Mouse (Mus musculus): ENCODE measurements at regions not wholly inside any gene's neighbourhood (a gene's known extent, or its start where the extent isn't known, plus 50 kb on each side); places are given as distances from the start of the nearest gene placed in this dataset.

GRCm38 (mm10) chr9:122571001-122571400 lies 176.1 kb upstream of the Topaz1 start:
- no peaks in the 10 kb centered on the region for H3K36me3 ChIP-seq (ENCODE audit: control insufficient read depth, insufficient read depth, low read length)
- 6% methylated on average over 10 of the region's 10 CpGs for WGBS
- peaks cover 11% of the 10 kb centered on the region; the same call in 1 of the 2 replicates for H3K4me1 ChIP-seq (replicated peaks; ENCODE audit: control insufficient read depth, insufficient read depth, low read length)
- no peak overlapping the region for H3K4me2 ChIP-seq (ENCODE audit: low read length)
- no peak overlapping the region for H3K9ac ChIP-seq (ENCODE audit: low read length)
- H3K27ac ChIP-seq (ENCODE audit: low read depth): no peak overlapping the region
- no peak overlapping the region for H3K4me3 ChIP-seq (ENCODE audit: low read depth, low read length)
- peaks cover 94% of the 10 kb centered on the region for H3K27me3 ChIP-seq (replicated peaks; ENCODE audit: control insufficient read depth, insufficient read depth, low read length)
- ATAC-seq (replicated peaks; ENCODE audit: low FRiP score, low TSS enrichment, low read depth): no peak
- H3K9me3 ChIP-seq (ENCODE audit: control insufficient read depth, low read length): no peaks in the 10 kb centered on the region
- no peak for DNase-seq (ENCODE audit: low spot score)

- ATAC-seq (replicated peaks; ENCODE audit: low FRiP score, low TSS enrichment, low read depth) (no peak; the same call in 1 of the 2 replicates), DNase-seq (ENCODE audit: low spot score) (peak; percentile 57)
- Histone ChIP-seq H3K4me1 (replicated peaks; ENCODE audit: control insufficient read depth, insufficient read depth, low read length) (peaks cover 11% of the 10 kb centered on the region; the same call in 1 of the 2 replicates), H3K4me3 (ENCODE audit: low read depth, low read length) (peak overlapping the region; percentile 49), H3K9me3 (ENCODE audit: control insufficient read depth, low read length) (no peaks in the 10 kb centered on the region), H3K9ac (ENCODE audit: low read length) (no peak overlapping the region), H3K36me3 (ENCODE audit: control insufficient read depth, insufficient read depth, low read length) (no peaks in the 10 kb centered on the region), H3K27ac (ENCODE audit: low read depth) (no peak overlapping the region), H3K4me2 (ENCODE audit: low read length) (peak overlapping the region; percentile 96), H3K27me3 (replicated peaks; ENCODE audit: control insufficient read depth, insufficient read depth, low read length) (peaks cover 92% of the 10 kb centered on the region)
- WGBS: 2% methylated on average over 36 of the region's 37 CpGs
Observed at GRCm38 (mm10) chr9:122571402-122572059, 175.6 kb upstream of the Topaz1 start.

GRCm38 (mm10) chr9:122572060-122572835 lies 174.9 kb upstream of the Topaz1 start:
- Histone ChIP-seq H3K27ac (ENCODE audit: low read depth) (no peak overlapping the region), H3K4me1 (replicated peaks; ENCODE audit: control insufficient read depth, insufficient read depth, low read length) (peaks cover 11% of the 10 kb centered on the region; the same call in 1 of the 2 replicates), H3K9me3 (ENCODE audit: control insufficient read depth, low read length) (no peaks in the 10 kb centered on the region), H3K4me2 (ENCODE audit: low read length) (peak overlapping the region; percentile 96), H3K4me3 (ENCODE audit: low read depth, low read length) (peak overlapping the region; percentile 49), H3K27me3 (replicated peaks; ENCODE audit: control insufficient read depth, insufficient read depth, low read length) (peaks cover 85% of the 10 kb centered on the region), H3K9ac (ENCODE audit: low read length) (peak overlapping the region; percentile 27), H3K36me3 (ENCODE audit: control insufficient read depth, insufficient read depth, low read length) (no peaks in the 10 kb centered on the region)
- ATAC-seq (replicated peaks; ENCODE audit: low FRiP score, low TSS enrichment, low read depth) (peak; percentile 88), DNase-seq (ENCODE audit: low spot score) (peak; percentile 76)
- WGBS: 0% methylated on average over 52 of the region's 68 CpGs

GRCm38 (mm10) chr9:122572836-122573267 lies 174.3 kb upstream of the Topaz1 start:
- H3K4me3 ChIP-seq (ENCODE audit: low read depth, low read length): peak overlapping the region; percentile 49
- WGBS: under 1% methylated on average over 13 of the region's 13 CpGs
- no peak overlapping the region for H3K27ac ChIP-seq (ENCODE audit: low read depth)
- H3K4me2 ChIP-seq (ENCODE audit: low read length): peak overlapping the region; percentile 96
- peak overlapping the region; percentile 27; the same call in 1 of the 2 replicates for H3K9ac ChIP-seq (ENCODE audit: low read length)
- peaks cover 79% of the 10 kb centered on the region for H3K27me3 ChIP-seq (replicated peaks; ENCODE audit: control insufficient read depth, insufficient read depth, low read length)
- DNase-seq (ENCODE audit: low spot score): no peak
- H3K9me3 ChIP-seq (ENCODE audit: control insufficient read depth, low read length): no peaks in the 10 kb centered on the region
- peaks cover 11% of the 10 kb centered on the region; the same call in 1 of the 2 replicates for H3K4me1 ChIP-seq (replicated peaks; ENCODE audit: control insufficient read depth, insufficient read depth, low read length)
- ATAC-seq (replicated peaks; ENCODE audit: low FRiP score, low TSS enrichment, low read depth): no peak
- no peaks in the 10 kb centered on the region for H3K36me3 ChIP-seq (ENCODE audit: control insufficient read depth, insufficient read depth, low read length)

GRCm38 (mm10) chr9:122585228-122585627 lies 161.9 kb upstream of the Topaz1 start:
- ATAC-seq (replicated peaks; ENCODE audit: low FRiP score, low TSS enrichment, low read depth): no peak
- 77% methylated on average over 8 of the region's 8 CpGs for WGBS
- no peaks in the 10 kb centered on the region for H3K36me3 ChIP-seq (ENCODE audit: control insufficient read depth, insufficient read depth, low read length)

GRCm38 (mm10) chr9:122586421-122586820 lies 160.7 kb upstream of the Topaz1 start:
- no peak overlapping the region for H3K9ac ChIP-seq (ENCODE audit: low read length)
- no peak overlapping the region for H3K4me2 ChIP-seq (ENCODE audit: low read length)
- no peaks in the 10 kb centered on the region for H3K4me1 ChIP-seq (replicated peaks; ENCODE audit: control insufficient read depth, insufficient read depth, low read length)
- no peaks in the 10 kb centered on the region for H3K9me3 ChIP-seq (ENCODE audit: control insufficient read depth, low read length)
- H3K27ac ChIP-seq (ENCODE audit: low read depth): no peak overlapping the region
- DNase-seq (ENCODE audit: low spot score): no peak
- no peak for ATAC-seq (replicated peaks; ENCODE audit: low FRiP score, low TSS enrichment, low read depth)
- no peaks in the 10 kb centered on the region for H3K36me3 ChIP-seq (ENCODE audit: control insufficient read depth, insufficient read depth, low read length)
- no peaks in the 10 kb centered on the region for H3K27me3 ChIP-seq (replicated peaks; ENCODE audit: control insufficient read depth, insufficient read depth, low read length)
- no peak overlapping the region for H3K4me3 ChIP-seq (ENCODE audit: low read depth, low read length)
- 87% methylated on average over 6 of the region's 6 CpGs for WGBS

More at GRCm38 (mm10) chr9:122585228-122585627, 161.9 kb upstream of the Topaz1 start:
- H3K4me3 ChIP-seq (ENCODE audit: low read depth, low read length): no peak overlapping the region
- no peaks in the 10 kb centered on the region for H3K9me3 ChIP-seq (ENCODE audit: control insufficient read depth, low read length)
- H3K9ac ChIP-seq (ENCODE audit: low read length): no peak overlapping the region
- DNase-seq (ENCODE audit: low spot score): no peak
- no peaks in the 10 kb centered on the region for H3K4me1 ChIP-seq (replicated peaks; ENCODE audit: control insufficient read depth, insufficient read depth, low read length)
- no peak overlapping the region for H3K27ac ChIP-seq (ENCODE audit: low read depth)
- H3K27me3 ChIP-seq (replicated peaks; ENCODE audit: control insufficient read depth, insufficient read depth, low read length): no peaks in the 10 kb centered on the region
- H3K4me2 ChIP-seq (ENCODE audit: low read length): no peak overlapping the region

- Histone ChIP-seq H3K36me3 (ENCODE audit: control insufficient read depth, insufficient read depth, low read length) (no peaks in the 10 kb centered on the region), H3K9ac (ENCODE audit: low read length) (no peak overlapping the region), H3K27ac (ENCODE audit: low read depth) (no peak overlapping the region), H3K9me3 (ENCODE audit: control insufficient read depth, low read length) (no peaks in the 10 kb centered on the region), H3K4me1 (replicated peaks; ENCODE audit: control insufficient read depth, insufficient read depth, low read length) (no peaks in the 10 kb centered on the region), H3K4me2 (ENCODE audit: low read length) (no peak overlapping the region), H3K27me3 (replicated peaks; ENCODE audit: control insufficient read depth, insufficient read depth, low read length) (no peaks in the 10 kb centered on the region), H3K4me3 (ENCODE audit: low read depth, low read length) (no peak overlapping the region)
- ATAC-seq (replicated peaks; ENCODE audit: low FRiP score, low TSS enrichment, low read depth) (no peak), DNase-seq (ENCODE audit: low spot score) (no peak)
- WGBS: 72% methylated on average over 5 of the region's 5 CpGs
Observed at GRCm38 (mm10) chr9:122586986-122587385, 160.2 kb upstream of the Topaz1 start.

- H3K9me3 ChIP-seq (ENCODE audit: control insufficient read depth, low read length): no peaks in the 10 kb centered on the region
- ATAC-seq (replicated peaks; ENCODE audit: low FRiP score, low TSS enrichment, low read depth): no peak
- DNase-seq (ENCODE audit: low spot score): no peak
- no peak overlapping the region for H3K9ac ChIP-seq (ENCODE audit: low read length)
- no peaks in the 10 kb centered on the region for H3K36me3 ChIP-seq (ENCODE audit: control insufficient read depth, insufficient read depth, low read length)
- no peak overlapping the region for H3K27ac ChIP-seq (ENCODE audit: low read depth)
- H3K4me1 ChIP-seq (replicated peaks; ENCODE audit: control insufficient read depth, insufficient read depth, low read length): no peaks in the 10 kb centered on the region
- 83% methylated on average over 8 of the region's 8 CpGs for WGBS
- H3K4me3 ChIP-seq (ENCODE audit: low read depth, low read length): no peak overlapping the region
- no peak overlapping the region for H3K4me2 ChIP-seq (ENCODE audit: low read length)
- H3K27me3 ChIP-seq (replicated peaks; ENCODE audit: control insufficient read depth, insufficient read depth, low read length): peaks cover 8% of the 10 kb centered on the region; the same call in 1 of the 2 replicates
Observed at GRCm38 (mm10) chr9:122588246-122588645, 158.9 kb upstream of the Topaz1 start.

Measured in intestine, embryonic 14.5 days (tissue).